Mouse (Mus musculus) heart, postnatal 14 days (tissue): ENCODE measurements around the gene Gm7029. TPM values are rescaled to one million over a fixed set of nuclear protein-coding genes. Genes with fewer than 3 reads are reported as not detected.
"Not testable (repeated sequence)": the region's sequence is repeated elsewhere in the genome, so short reads cannot be mapped to it uniquely, and the experiment has no call there.

ENCODE experiments used
- DNase-seq, 2 experiments: peaks; one replicate each; pipeline ENCODE4 v3.0.0; 2021 to 2022
- intact Hi-C: fragments of 180-260 bp; cut with DNase I; formaldehyde crosslinking; loops from one replicate; pipeline ENCODE4 v1.15.1; 2025
- long read RNA-seq, 2 experiments: library from polyadenylated mRNA; stranded (forward); transcript quantifications; one replicate each; pipeline ENCODE4 v2.0.0; 2021
- total RNA-seq, 2 experiments: library from RNA; stranded (reverse); gene quantifications; 2 replicates each; pipeline ENCODE4 v1.2.3; 2021

The Gm7029 gene
- total RNA-seq = not detected
- long read RNA-seq, experiment 1 = 0 reads
- long read RNA-seq, experiment 2 = 0 reads

GRCm38 (mm10) chr17:33873537-33873936, at the start of gene Gm7029:
Gm7029 (plus strand) TSS chr17:33873837.
- DNase-seq, intact Hi-C loops: not testable (repeated sequence)

DNA sequence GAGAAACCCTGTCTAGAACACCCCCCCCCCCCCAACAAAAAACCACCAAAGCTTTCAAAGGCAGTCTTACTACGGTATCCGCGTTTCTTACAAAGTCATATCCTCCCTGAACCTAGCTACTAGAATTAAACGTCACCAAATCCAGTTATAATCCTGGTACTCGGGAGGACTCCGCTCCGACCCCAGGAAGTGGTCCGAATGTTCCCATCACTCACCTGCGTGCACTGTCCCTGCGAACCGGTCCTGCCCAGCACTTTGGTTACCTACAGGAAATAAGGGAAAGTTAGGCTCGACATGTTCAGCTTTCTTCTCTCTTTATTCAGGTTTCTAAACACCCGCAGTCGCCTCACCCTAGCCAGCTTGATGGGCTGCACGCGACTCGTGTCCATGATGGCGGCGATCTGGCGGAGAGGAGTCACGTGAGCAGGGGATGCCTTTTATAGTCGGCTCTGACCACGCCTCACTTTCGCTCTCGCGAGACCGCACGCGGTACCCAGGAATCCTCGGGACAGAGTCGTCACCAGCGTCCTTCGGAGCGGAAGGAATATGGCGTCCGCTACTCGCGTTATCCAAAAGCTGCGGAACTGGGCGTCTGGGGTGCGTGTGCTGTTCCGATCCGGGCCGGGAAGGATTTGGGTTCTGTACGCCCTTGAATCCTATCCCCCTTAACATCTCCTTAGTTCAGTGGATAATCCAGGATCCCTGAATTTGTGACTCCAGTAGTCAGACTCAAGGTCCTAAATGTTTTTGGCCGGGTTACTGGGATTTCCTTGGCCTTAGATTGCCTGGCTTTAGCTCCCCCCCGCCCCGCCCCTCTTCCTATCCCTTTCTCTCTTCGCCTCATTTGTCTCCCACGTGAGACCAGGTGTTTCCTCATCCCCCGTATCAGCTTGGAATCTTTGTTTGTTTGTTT, 49.3 kb upstream of the Gm7029 start, which contains the start of the genes Rps28 and Ndufa7:
TSS of gene Rps28 (minus strand) at position 479 of the 913 bp plus-strand sequence.
TSS of gene Ndufa7 (plus strand) at position 489 of the 913 bp plus-strand sequence.
- intact Hi-C loops = no loop called here
- peak; percentile 98 to 99 for DNase-seq

DNA sequence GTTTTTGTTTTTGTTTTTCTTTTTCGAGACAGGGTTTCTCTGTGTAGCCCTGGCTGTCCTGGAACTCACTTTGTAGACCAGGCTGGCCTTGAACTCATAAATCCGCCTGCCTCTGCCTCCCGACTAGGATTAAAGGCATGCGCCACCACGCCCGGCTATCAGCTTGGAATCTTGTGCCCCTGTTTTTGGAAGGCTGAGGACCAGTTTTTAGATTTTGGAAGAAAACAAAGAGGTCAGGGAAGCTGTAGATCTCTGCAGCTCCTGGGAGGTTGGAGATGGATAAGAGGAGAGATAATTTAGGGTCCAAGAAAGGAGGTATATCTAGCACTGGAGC, 48.7 kb upstream of the Gm7029 start:
- DNase-seq, intact Hi-C loops: not testable (repeated sequence)

- no peak for DNase-seq
- intact Hi-C loops = no loop called here
Observed at GRCm38 (mm10) chr17:33825462-33825861, 48.2 kb upstream of the Gm7029 start.

DNA sequence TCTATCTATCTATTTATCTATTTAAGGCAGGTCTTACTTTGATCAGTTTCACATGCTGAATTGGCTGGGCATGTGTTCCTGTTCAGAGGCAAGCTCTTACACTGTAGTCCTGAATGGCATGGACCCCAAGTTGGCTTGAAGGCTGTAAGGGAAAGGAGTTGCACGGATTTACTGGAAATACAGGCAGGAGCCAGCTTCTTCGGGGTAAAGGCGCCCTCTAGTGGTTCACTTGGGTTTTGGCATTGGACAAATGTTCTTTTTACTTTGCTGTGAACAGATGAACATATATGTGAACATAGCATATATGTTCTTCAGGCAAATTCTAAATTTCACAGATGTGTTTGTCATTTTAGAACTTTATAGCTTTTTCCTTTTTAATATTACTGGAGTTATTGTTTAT, 46.8 kb upstream of the Gm7029 start:
- intact Hi-C loops = no loop called here
- peak; percentile 73 to 83 for DNase-seq

DNA sequence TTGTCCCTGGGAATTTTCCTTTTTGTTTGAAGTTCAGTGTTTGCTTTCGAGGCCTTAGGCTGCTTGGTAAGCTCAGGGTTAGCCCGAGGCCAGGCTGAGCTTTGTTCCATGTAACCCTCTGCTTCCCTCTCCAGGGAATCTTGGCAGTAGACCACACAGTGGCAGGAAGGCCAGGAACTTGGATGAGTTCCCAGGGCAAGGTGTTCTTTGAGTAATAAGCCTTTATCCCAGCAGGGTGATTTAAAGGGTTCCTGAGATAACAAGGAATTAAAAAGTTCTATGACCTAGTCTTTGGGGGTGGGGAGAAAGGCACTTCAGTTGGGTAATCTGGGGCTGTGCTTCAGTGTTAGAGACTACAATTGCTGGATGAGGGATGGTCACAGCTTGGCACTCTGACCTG, 44.7 kb upstream of the Gm7029 start:
- DNase-seq = peak; percentile 74 to 82
- intact Hi-C loops = no loop called here

DNA sequence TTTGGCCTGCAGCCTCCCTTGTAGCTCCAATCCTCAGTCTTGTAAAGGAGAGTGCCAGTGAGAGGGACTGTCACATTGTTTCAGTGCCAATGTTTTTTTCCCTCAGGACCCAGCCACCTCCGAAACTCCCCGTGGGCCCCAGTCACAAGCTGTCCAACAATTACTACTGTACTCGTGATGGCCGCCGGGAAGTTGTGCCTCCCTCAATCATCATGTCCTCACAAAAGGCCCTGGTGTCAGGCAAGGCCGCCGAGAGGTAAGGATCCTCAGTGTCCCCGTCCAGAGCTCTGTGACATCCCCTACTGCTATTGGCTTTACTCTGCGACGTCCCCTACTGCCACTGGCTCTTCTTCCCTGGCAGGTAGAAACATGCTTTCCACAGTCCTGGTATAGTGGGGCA, 44.1 kb upstream of the Gm7029 start:
- no peak for DNase-seq
- intact Hi-C loops = no loop called here

- DNase-seq = peak; percentile 93 to 94
- intact Hi-C loops = no loop called here
Observed at GRCm38 (mm10) chr17:33842966-33843795, 30.5 kb upstream of the Gm7029 start, which contains the start of gene Cd320. Cd320 (plus strand) TSS chr17:33843091.

GRCm38 (mm10) chr17:33844196-33844595, 29.4 kb upstream of the Gm7029 start:
- DNase-seq = no peak
- intact Hi-C loops = no loop called here

DNA sequence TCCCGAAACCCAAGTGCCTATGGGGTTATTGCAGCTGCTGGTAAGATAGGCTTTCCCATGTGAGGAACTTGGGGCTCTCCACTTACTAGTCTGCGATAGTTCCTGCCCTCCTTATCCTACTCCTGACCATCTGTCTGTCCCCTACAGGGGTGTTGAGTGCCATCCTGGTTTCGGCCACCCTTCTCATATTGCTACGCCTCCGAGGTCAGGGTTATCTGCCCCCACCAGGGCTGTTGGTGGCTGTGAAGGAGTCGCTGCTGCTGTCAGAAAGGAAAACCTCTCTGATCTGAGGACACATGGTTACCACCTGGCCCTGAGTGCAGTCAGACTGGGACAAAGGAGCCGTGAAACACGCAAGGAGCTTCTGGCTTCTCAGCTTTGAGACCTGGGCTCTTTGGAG, 25.5 kb upstream of the Gm7029 start:
- no peak for DNase-seq

GRCm38 (mm10) chr17:33851331-33851730, 22.3 kb upstream of the Gm7029 start:
- intact Hi-C loops = no loop called here
- no peak for DNase-seq

More for the DNA sequence above, 25.5 kb upstream of the Gm7029 start:
- intact Hi-C loops = no loop called here

- DNase-seq = no peak
- intact Hi-C loops = no loop called here
Observed at GRCm38 (mm10) chr17:33857816-33858215, 15.8 kb upstream of the Gm7029 start.

- DNase-seq = peak; percentile 28 to 59
- intact Hi-C loops = no loop called here
Observed at GRCm38 (mm10) chr17:33865330-33866030, 8.2 kb upstream of the Gm7029 start.

- intact Hi-C loops = no loop called here
Observed at GRCm38 (mm10) chr17:33874411-33874810, 774 bp downstream of the Gm7029 start.

DNA sequence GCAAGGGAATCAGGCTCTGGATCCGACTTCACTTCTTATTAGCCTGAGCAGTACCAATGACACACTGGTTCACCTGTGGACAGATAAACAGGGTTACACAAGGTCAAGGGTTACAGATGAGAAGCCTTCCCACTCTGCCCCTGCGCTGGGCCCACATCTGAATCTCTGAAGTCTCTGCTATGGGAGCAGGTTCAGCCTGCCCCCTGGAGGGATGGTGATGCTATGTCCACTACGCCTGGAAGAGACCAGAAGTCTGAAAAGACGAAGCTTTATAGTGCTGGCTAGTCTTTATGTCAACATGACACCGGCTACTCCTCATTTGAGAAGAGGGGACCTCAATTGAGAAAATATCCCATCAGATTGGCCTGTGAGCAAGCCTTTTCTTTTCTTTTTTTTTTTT, 2.2 kb downstream of the Gm7029 start:
- DNase-seq = peak; percentile 18 to 31
- intact Hi-C loops = not testable (repeated sequence)

More at GRCm38 (mm10) chr17:33874411-33874810, 774 bp downstream of the Gm7029 start:
- DNase-seq = no peak

DNA sequence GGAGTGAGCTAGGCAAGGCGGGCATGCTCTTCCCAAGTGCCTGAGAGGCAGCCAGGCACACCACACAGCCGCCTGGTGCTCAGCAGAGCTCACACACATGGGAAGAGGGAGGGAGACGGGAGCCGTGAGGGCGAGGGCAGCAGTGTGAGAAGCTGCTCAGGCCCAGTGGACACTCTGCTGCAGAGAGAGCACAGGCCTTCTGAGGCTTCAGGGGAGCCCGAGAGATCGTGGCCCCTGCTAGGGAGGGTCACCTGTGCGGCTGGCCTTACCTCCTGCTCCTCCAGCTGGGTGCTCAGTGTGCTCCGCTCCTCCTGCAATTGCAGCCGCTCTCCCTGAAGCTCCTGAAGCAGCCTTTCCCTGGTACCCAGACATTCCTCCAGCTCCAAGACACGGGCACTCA, 10.7 kb downstream of the Gm7029 start:
- DNase-seq, intact Hi-C loops: not testable (repeated sequence)

DNA sequence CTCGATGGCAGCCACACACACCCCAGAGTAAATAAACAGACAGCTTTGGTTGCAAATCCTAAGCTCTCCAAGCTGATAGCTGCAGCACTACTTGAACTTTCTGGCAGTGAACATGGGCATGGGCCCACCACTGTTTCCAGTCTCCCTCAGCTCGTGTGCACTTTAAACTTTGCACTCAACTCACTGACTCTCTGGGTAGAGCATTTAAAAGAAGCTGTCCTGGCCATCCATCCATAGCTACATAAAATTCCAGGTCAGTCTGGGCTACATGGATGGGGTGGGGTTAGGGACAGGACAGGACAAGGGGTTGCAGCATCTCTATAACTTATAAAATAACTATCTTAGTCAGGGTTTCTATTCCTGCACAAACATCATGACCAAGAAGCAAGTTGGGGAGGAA, 14.2 kb downstream of the Gm7029 start:
- intact Hi-C loops, DNase-seq: not testable (repeated sequence)

DNA sequence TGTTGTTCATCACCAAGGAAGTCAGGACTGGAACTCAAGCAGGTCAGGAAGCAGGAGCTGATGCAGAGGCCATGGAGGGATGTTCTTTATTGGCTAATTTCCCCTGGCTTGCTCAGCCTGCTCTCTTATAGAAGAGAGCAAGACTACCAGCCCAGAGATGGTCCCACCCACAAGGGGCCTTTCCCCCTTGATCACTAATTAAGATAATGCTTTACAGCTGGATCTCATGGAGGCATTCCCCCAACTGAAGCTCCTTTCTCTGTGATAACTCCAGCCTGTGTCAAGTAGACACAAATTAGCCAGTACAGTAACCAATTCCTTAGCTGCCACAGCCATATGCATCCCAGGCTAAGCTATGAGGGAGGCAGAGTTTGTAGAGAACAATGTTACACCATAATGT, 14.6 kb downstream of the Gm7029 start:
- intact Hi-C loops, DNase-seq: not testable (repeated sequence)

- DNase-seq, intact Hi-C loops: not testable (repeated sequence)
Observed at GRCm38 (mm10) chr17:33889941-33890532, 16.4 kb downstream of the Gm7029 start.

GRCm38 (mm10) chr17:33890533-33891059, 17.0 kb downstream of the Gm7029 start, which contains the start of gene Kifc1:
Kifc1 (minus strand) TSS chr17:33890661.
- DNase-seq = peak; percentile 99
- intact Hi-C loops = no loop called here
